Mouse (Mus musculus) myocyte (in vitro differentiated cells): ENCODE results near the gene Cd3eap.

Source experiments
- E2F4 ChIP-seq: IDR thresholded peaks from one replicate; pipeline ENCODE4 v1.6.1; 2011; ENCODE audit warnings: mild to moderate bottlenecking, control low read depth, moderate library complexity; ENCODE audit not compliant: insufficient read depth
- MAX ChIP-seq: IDR thresholded peaks from one replicate; pipeline ENCODE4 v1.6.1; 2011; ENCODE audit warnings: low read depth, mild to moderate bottlenecking, control low read depth
- POLR2A ChIP-seq: IDR thresholded peaks from one replicate; pipeline ENCODE4 v1.6.1; 2011; ENCODE audit warnings: low read depth, mild to moderate bottlenecking, control low read depth, moderate library complexity; ENCODE audit not compliant: insufficient read length
- USF1 ChIP-seq: IDR thresholded peaks from one replicate; pipeline ENCODE4 v1.6.1; 2011; ENCODE audit warnings: low read depth, mild to moderate bottlenecking, control low read depth, moderate library complexity

GRCm38 (mm10) chr7:19358634-19359033, 649 bp downstream of the Cd3eap start:
- TF ChIP-seq POLR2A (no peak), USF1 (no peak), E2F4 (no peak), MAX (no peak)
